Mouse (Mus musculus) embryonic fibroblast, embryonic 13.5 days (primary cell): ENCODE measurements at regions not wholly inside any gene's neighbourhood (a gene's known extent, or its start where the extent isn't known, plus 50 kb on each side); places are given as distances from the start of the nearest gene placed in this dataset.
A peak's percentile ranks its signal among the peaks of the same experiment; 100 is the strongest.

ENCODE experiments used
- H3K27ac ChIP-seq: 2 replicates; pipeline ENCODE4 v1.5.1; 2012; ENCODE audit warnings: low read length, control low read depth, inconsistent platforms; ENCODE audit not compliant: insufficient read depth
- H3K4me1 ChIP-seq: 2 replicates; pipeline ENCODE4 v1.6.1; 2011; ENCODE audit warnings: low read length; ENCODE audit not compliant: control insufficient read depth, insufficient read depth
- H3K4me3 ChIP-seq: 2 replicates; pipeline ENCODE4 v1.5.1; 2011; ENCODE audit warnings: mild to moderate bottlenecking, control low read depth, low read length; ENCODE audit not compliant: insufficient read depth
- CTCF ChIP-seq: IDR thresholded peaks from 2 replicates; pipeline ENCODE4 v1.5.1; 2011; ENCODE audit warnings: mild to moderate bottlenecking, control low read depth, low read length, moderate library complexity, borderline replicate concordance; ENCODE audit not compliant: insufficient read depth
- POLR2A ChIP-seq: IDR thresholded peaks from 2 replicates; pipeline ENCODE4 v1.6.1; 2011; ENCODE audit warnings: low read depth, mild to moderate bottlenecking, control low read depth, low read length, moderate library complexity

GRCm38 (mm10) chr5:41061222-41061621 lies 646.7 kb downstream of the Rab28 start:
- Histone ChIP-seq H3K4me1 (no peaks in the 10 kb centered on the region), H3K4me3 (no peak overlapping the region), H3K27ac (no peak overlapping the region)
- no peak for TF ChIP-seq CTCF
- no peak for TF ChIP-seq POLR2A

- no peak for TF ChIP-seq POLR2A
- TF ChIP-seq CTCF = no peak
- Histone ChIP-seq H3K4me3 (no peak overlapping the region), H3K27ac (no peak overlapping the region), H3K4me1 (no peaks in the 10 kb centered on the region)
These were observed 649.9 kb downstream of the Rab28 start for GRCm38 (mm10) chr5:41058015-41058414.

GRCm38 (mm10) chr5:41051948-41052347 lies 656.0 kb downstream of the Rab28 start:
- no peak for TF ChIP-seq POLR2A
- TF ChIP-seq CTCF = no peak
- no peak overlapping the region for H3K27ac ChIP-seq
- H3K4me3 ChIP-seq = no peak overlapping the region
- H3K4me1 ChIP-seq = no peaks in the 10 kb centered on the region

GRCm38 (mm10) chr5:41048515-41048914 lies 659.4 kb downstream of the Rab28 start:
- TF ChIP-seq CTCF = no peak
- TF ChIP-seq POLR2A = no peak
- no peak overlapping the region for H3K27ac ChIP-seq
- no peak overlapping the region for H3K4me3 ChIP-seq
- H3K4me1 ChIP-seq = no peaks in the 10 kb centered on the region

- H3K4me1 ChIP-seq = no peaks in the 10 kb centered on the region
- no peak overlapping the region for H3K27ac ChIP-seq
- TF ChIP-seq POLR2A (no peak), CTCF (no peak)
- no peak overlapping the region for H3K4me3 ChIP-seq
These were observed 662.7 kb downstream of the Rab28 start for GRCm38 (mm10) chr5:41045221-41045620.

- no peaks in the 10 kb centered on the region for H3K4me1 ChIP-seq
- H3K4me3 ChIP-seq = no peak overlapping the region
- TF ChIP-seq POLR2A (no peak), CTCF (peak; percentile 36; the same call in 1 of the 2 replicates)
- no peak overlapping the region for H3K27ac ChIP-seq
These were observed 663.5 kb downstream of the Rab28 start for GRCm38 (mm10) chr5:41044465-41044864.

GRCm38 (mm10) chr5:41038790-41039189 lies 669.2 kb downstream of the Rab28 start:
- H3K4me1 ChIP-seq = no peaks in the 10 kb centered on the region
- no peak overlapping the region for H3K27ac ChIP-seq
- no peak overlapping the region for H3K4me3 ChIP-seq
- no peak for TF ChIP-seq CTCF
- no peak for TF ChIP-seq POLR2A

- H3K27ac ChIP-seq = no peak overlapping the region
- peak; percentile 20; the same call in 1 of the 2 replicates for TF ChIP-seq CTCF
- TF ChIP-seq POLR2A = no peak
- H3K4me1 ChIP-seq = no peaks in the 10 kb centered on the region
- H3K4me3 ChIP-seq = no peak overlapping the region
These were observed 701.3 kb downstream of the Rab28 start for GRCm38 (mm10) chr5:41006692-41007091.

GRCm38 (mm10) chr5:40986562-40986961 lies 721.4 kb downstream of the Rab28 start:
- Histone ChIP-seq H3K4me3 (no peak overlapping the region), H3K27ac (no peak overlapping the region), H3K4me1 (no peaks in the 10 kb centered on the region)
- TF ChIP-seq CTCF (no peak), POLR2A (no peak)

- TF ChIP-seq POLR2A (no peak), CTCF (no peak)
- Histone ChIP-seq H3K4me1 (no peaks in the 10 kb centered on the region), H3K4me3 (no peak overlapping the region), H3K27ac (no peak overlapping the region)
These were observed 733.1 kb downstream of the Rab28 start for GRCm38 (mm10) chr5:40974892-40975291.

- TF ChIP-seq POLR2A (no peak), CTCF (peak; percentile 76)
- Histone ChIP-seq H3K4me1 (no peaks in the 10 kb centered on the region), H3K27ac (no peak overlapping the region), H3K4me3 (no peak overlapping the region)
These were observed 754.9 kb downstream of the Rab28 start for GRCm38 (mm10) chr5:40952901-40953595.
